Mouse (Mus musculus) layer of hippocampus, postnatal 10 days (tissue): ENCODE results near the gene Prss16. TPM values are rescaled to one million over a fixed set of nuclear protein-coding genes. Genes with fewer than 3 reads are reported as not detected.

Experiments
- DNase-seq, 2 experiments: peaks; one replicate each; pipeline ENCODE4 v3.0.0; 2021; ENCODE audit warnings: low spot score in 2 of 2
- long read RNA-seq: library from polyadenylated mRNA; stranded (forward); transcript quantifications from one replicate; pipeline ENCODE4 v2.0.0, GENCODE M21; 2023
- total RNA-seq, 2 experiments: library from RNA; stranded (reverse); gene quantifications; 2 replicates each; pipeline ENCODE4 v1.2.3; 2021

The Prss16 gene
- total RNA-seq: not detected
- long read RNA-seq: 0 reads

DNA sequence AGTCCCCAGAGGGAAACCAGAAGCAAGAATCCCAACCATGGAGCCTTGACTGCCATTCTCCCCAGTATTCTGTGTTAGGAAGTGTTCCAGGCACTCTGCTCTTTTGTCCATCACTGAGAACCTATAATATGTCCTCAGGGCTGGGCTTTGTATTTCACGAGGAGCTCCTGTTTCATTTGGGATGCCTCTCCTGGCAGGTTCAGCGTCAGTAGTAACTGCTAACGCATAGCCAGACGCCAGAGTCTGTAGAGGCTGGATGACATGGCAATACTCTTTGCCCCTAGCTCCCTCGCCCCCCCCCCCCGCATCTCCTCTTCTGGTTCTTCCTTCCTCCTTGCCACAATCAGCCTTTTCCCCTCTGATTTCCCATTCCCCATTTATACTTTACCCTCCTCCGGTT lies at the start of gene Prss16:
Gene Prss16 (minus strand): TSS at position 101 of the 400 bp plus-strand sequence.
- DNase-seq: no peak

DNA sequence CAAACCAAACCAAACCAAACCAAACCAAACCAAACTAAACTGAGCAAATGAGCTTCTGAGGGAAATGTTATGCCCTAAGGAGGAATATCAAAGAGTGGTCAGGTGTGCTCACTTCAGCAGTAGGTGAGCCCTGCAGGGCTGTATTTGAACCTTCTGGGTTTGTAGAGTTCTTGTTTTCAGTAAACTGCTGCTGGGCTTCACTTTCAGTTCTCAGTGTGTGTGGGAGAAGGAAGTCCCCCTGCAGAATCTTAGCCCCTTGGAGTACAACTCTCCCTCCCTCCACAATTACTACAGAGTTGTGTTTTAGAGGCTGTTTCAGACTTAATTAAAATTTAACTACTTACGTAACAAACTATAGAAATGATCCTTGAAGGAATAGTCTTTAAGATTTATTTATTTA lies 44.2 kb upstream of the Prss16 start:
- DNase-seq: no peak

DNA sequence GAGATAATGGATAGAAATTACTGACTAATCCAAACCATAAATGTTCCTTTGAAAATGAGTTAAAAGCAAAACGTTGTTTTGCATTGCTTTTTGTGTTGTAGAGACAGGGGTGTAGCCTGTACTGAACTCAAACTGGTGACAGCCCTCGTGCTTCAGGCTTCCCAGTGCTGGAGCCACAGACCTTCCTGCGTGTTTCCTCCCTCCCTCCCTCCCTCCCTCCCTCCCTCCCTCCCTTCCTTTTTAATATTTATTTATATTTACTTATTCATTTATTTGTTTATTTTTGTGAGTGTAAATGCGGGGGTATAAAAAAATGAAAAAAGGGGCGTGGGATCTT lies 41.9 kb upstream of the Prss16 start:
- DNase-seq: no peak

DNA sequence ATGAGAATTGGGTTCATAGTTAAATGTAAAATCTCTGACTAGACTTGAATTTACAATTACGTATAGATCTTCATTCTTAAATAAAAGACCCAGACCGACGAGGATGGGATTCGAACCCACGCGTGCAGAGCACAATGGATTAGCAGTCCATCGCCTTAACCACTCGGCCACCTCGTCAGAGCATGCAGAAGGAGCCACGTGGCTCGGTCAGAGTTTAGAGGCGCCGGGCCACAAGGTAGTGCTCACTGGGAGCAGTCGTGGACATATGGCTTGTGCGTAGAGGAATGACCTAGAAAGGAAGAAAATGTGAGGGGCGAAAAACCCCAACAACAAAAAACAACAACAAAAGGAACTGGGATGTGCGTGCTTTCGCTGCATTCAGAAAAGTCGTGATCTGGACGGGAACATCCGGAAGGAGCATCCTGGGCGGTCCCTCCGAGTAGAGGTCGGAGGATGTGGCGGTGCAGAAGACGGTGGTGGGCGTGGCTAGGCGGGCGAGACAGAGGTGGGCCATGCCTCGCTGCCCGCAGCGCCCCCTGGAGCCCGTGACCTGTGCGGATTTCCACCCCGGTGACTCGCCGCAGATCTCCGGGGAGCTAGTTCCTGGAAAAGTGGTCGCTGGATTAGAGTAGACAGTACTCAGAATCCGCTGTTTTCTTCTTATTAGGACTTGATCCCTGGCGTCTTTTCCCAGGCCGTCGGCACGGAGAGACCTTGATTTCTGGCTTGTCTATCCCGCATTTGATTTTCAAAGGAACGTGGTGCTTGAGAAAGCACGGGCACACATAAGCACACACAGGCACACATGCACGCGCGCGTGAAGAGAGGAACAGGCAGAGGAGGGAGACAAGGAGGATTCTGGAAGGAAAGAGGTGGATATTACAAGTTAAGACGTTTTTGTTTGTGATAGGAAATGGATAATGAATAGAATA lies 41.3 kb upstream of the Prss16 start:
- peak; percentile 86 to 91 for DNase-seq

DNA sequence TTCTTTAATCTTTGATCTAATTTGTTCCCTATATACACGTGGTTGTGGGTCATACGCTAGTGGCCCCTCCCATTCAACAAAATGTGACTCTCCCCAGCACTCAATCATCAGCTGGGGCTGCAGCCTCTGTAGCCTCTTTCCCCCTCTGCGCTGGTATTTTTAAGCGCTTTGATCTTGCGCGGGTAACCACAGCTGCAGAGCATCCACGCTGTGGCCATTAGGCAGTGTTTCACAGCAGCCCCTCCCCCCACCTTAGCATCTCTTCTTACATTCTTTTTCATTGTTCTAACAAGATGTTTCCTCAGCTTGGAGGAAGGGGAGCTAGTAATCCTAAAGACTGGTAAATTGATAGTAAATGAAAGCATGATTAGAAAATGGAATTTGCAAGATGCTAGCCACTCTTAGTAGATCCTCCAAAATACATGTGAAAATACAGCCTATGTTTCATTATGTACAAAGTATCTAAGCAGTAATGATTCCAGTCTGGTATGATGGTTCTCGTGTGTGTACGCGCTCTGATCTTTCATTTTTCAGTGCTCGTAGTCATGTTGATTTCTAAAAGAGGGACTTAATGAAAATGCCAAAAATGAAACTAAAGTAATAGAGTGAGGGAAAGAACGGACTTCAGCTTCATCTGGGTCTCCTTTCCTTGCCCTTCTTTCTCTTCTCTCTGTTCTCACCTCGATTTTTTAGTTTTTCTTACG lies 40.3 kb upstream of the Prss16 start:
- DNase-seq: peak; percentile 20 to 40

DNA sequence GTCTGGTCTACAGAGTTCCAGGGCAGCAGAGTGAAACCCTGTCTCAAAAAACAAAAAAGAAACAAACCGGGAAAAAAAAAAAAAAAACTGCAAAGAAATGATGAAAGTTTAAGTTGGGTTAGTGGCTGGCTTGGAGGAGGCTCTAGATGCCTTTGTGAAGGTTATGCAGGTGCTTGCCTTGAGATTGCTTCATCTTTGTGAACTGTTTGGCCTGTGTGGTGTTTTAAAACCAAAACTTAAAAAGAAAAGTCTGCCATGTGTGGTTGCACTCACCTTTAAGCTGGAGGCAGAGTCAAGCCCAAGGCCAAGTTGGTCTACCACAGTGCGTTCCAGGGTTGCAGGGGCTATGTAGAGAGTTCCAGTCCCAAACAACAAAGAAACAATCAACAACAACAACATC lies 39.5 kb upstream of the Prss16 start:
- DNase-seq: no peak

DNA sequence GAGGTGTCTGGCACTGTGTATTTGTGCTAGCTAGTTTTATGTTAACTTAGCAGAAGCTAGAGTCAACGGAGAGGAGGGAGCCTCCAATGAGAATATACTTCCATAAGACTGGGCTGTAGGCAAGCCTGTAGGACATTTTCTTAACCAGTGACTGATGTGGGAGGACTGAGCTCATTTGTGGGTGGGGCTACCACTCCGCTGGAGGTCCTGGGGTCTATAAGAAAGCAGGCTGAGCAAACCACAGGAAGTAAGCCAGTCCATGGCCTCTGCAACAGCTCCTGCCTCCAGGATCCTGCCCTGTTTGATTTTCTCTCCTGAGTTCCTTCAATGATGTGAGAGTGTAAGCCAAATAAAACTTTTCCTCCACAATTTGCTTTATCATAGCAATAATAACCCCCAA lies 35.8 kb upstream of the Prss16 start:
- no peak for DNase-seq

DNA sequence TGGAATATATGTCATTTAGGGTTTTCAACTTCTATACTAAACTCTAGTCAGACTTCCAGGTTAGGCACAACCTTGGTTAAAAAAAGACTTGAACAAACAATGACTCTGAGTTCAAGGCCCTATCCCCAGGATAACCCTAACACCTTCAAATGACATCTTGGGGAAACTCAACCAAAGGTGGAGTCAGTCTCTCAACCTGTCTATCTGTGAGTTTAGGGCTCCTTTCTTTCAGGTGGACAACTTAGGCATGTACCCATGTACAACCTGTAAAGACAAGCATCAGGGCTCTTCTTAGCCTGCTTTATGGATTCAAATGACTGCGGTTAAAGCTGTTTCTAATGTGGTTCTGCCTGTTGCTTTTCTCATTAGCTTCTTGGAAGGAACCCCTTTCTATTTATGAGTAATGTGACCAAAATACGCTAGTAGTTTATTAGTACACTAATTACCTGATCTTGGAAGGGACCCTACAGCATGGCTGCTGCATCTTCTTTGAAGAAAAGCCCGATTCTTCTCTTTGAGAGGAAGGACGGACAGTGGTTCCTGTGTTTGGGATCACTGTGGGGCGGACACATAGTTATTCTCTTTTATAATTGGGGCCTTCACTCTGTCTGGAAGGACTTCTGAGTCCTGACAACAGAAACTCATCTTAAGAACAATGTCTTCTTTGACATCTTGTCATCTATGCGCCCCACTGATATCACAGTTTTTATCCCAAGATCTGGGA lies 35.1 kb upstream of the Prss16 start:
- DNase-seq: no peak

DNA sequence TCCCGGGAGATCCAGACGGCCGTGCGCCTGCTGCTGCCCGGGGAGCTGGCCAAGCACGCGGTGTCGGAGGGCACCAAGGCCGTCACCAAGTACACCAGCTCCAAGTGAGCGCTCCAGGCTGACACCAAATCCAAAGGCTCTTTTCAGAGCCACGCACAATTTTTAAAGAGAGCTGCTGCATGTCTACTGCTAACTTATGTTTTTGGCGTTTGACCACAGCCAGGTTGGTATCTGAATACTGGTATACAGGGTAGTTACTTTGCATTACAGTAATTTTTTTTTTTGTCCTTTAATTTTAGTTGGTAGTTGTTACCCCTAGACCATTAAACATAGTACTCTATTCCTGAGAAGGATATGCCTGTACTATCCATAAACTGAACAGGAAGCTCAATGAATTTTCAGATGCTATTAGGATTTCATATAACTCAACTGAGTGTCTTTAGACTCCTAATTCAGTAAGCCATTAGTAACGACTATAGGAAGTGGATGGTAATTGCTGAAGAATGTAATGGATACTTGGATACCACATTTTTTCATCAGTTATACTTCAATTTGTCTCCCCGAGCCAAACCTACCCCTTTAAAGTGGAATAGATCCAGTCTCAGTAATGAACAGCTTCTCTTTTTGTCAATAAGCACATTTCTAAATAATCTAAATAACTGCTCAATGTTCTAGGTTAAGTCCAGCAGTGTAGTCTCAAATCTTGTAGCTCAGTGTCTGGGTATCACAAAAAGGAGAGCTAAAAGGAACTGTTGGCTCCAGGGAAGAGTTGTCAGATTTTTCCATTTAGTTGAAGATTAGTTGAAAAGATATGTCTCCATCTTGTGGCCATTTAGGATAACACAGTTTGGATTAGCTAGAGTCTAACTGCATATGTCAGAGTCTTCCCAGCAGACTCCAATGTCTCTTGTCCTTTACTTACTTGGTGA lies 34.2 kb upstream of the Prss16 start:
- no peak for DNase-seq

DNA sequence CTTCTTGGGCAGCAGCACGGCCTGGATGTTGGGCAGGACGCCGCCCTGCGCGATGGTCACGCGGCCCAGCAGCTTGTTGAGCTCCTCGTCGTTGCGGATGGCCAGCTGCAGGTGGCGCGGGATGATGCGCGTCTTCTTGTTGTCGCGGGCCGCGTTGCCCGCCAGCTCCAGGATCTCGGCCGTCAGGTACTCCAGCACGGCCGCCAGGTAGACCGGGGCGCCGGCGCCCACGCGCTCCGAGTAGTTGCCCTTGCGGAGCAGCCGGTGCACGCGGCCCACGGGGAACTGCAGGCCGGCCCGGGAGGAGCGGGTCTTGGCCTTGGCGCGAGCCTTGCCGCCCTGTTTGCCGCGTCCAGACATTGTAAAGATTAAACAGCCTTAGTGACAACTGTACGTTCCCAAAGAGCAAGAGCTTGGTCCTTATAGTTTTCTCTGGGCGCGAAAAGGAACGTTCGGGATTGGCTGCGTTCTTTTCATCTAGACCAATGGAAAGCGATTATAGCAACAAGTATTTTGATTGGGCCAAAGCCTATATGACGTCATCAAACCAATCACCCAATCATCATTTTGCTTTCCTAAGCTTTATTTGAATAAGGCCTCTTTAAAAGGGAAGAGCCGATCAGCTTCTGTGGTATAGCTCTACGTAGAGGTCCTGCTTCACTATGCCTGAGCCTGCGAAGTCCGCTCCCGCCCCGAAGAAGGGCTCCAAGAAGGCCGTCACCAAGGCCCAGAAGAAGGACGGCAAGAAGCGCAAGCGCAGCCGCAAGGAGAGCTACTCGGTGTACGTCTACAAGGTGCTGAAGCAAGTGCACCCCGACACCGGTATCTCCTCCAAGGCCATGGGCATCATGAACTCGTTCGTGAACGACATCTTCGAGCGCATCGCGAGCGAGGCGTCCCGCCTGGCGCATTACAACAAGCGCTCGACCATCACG lies 33.3 kb upstream of the Prss16 start, which contains the start of the genes Hist1h2ag and Hist1h2bj:
Gene Hist1h2ag (minus strand): TSS at position 377 of the 935 bp plus-strand sequence.
Gene Hist1h2bj (plus strand): TSS at position 647 of the 935 bp plus-strand sequence.
- DNase-seq: peak; percentile 82 to 84

DNA sequence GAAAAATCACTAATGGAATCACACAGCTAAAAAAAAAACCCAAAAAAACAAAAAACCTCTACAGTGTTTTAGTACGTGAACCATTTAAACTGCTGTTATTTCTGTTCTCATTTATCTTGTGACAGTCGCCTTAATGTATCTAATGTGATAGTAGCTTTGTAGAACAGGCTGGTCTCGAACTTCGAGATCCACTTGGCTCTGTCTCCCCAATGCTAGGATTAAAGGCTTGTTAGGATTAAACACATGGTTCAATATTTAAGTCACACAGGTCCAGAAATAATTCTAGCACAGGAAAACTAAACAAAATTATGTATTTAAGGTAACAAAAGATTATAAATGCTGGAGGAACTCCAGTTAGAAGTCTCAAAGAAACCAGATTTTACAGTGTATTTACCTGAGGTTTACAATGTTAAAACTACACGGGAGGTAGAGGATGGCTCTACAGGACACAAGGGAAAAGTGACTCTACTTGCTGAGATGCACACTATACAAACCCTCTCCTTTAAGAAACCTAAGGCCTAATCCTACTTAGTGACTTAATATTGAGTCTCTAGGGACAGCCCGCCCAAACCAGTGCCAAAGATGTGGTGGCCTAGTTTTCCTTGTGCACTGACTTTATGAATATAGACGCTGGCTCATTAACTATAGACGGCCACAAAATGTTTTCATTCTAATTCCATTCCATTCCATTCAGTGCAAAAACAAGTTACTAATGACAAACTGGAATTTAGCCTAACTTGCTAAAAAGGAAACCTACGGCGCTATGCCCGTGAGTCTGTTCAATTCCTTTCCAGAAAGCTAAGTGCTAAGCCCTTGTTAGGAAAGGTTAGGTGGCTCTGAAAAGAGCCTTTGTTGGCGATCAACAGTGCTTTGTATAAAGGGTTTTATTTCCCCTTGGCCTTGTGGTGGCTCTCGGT lies 32.4 kb upstream of the Prss16 start:
- no peak for DNase-seq

DNA sequence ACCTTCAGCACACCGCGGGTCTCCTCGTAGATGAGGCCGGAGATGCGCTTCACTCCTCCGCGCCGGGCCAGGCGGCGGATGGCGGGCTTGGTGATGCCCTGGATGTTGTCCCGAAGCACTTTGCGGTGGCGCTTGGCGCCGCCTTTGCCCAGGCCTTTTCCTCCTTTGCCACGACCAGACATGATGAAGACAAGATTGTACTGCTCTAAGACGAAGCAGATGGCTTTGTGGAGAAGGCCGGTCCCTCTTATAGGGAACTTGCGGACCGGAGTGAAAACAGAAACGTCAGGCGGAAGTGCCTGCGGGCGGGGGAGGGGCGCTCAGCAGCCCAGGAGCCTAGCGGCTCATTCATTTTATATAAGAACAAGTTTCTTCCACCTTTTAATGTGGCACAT lies 31.6 kb upstream of the Prss16 start, which contains the start of gene Hist1h4i:
Gene Hist1h4i (minus strand): TSS at position 221 of the 395 bp plus-strand sequence.
- peak; percentile 95 to 97 for DNase-seq

DNA sequence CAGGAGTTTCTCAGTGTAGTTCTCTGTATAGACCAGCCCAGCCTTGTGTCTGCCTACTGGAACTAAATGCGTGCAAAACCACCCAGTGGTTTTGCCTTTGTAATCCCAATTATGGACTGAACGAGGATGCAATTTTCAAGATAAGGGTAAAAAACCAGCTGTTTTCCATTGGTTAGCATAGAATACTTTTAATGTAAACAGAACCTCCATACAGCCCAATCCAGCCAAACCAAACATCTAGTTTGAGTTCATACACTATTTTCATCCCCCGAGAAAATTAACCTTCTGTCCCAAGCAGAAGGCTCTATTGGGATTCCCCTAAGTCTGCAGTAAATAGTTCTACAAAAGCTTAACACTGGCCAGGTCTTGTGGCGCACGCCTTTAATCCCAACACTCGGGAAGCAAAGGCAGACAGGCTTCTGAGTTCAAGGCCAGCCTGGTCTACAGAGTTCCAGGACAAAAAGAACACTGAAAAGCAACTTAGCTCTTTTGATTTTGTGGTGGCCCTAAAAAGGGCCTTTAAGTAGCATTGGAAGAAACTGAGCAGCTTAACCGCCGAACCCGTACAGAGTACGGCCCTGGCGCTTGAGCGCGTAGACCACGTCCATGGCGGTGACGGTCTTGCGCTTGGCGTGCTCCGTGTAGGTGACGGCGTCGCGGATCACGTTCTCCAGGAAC lies 31.1 kb upstream of the Prss16 start:
- DNase-seq: no peak

DNA sequence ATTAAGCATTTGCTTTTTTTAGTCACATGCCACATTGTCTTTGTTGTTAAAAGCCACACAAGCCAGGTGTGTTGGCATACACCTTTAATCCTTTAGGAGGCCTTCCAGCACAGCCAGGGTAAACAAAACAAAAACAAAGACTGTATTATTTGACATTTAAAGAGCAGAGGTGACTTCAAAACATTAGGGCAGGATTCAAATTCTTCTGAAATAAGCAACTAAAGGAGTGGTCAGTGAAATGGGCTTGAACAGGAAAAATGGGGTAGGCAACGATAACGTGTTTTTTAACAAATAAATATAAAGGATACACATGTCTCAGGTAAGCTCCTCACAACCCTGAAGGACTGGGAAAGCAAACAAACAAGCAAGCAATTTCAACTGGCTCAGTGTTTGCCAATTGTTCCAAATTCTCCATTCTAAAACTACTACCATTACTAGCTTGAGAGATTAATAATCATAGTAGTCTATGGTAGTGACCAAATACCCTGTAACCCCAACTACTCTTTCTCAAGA lies 30.5 kb upstream of the Prss16 start:
- DNase-seq: no peak

DNA sequence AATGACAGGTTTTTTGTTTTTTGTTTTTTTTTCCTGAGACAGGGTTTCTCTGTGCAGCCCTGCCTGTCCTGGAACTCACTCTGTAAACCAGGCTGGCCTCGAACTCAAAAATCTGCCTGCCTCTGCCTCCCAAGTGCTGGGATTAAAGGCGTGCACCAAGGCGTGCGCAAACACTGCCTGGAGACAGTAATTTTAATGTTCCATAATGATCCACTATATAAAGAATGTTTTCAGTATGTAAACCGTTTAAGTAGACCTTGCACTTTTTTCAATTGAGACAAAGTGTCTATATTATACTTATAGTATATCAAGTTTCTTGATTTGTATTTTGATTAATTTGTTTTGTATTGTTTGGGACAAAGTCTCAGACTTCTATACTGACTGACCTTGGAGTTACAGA lies 29.8 kb upstream of the Prss16 start:
- no peak for DNase-seq

DNA sequence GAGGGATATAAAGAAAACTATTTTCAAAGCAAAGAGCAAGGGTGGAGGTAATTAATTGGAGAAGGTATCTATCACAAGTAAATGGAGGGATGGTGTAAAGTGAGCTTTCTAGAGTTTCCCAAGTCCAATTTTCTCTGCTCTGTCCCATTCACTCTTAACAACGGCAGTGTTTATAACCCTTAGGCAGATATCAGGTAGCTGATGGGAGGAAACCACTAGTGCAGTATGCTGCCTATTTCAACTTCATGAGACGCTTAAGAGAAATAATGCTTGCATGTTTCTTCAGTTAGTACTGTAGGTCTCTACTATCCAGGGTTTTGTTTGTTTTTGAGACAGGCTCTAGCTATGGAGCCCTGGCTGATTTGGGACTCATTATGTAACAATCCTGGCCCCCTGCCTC lies 27.9 kb upstream of the Prss16 start:
- DNase-seq: no peak

DNA sequence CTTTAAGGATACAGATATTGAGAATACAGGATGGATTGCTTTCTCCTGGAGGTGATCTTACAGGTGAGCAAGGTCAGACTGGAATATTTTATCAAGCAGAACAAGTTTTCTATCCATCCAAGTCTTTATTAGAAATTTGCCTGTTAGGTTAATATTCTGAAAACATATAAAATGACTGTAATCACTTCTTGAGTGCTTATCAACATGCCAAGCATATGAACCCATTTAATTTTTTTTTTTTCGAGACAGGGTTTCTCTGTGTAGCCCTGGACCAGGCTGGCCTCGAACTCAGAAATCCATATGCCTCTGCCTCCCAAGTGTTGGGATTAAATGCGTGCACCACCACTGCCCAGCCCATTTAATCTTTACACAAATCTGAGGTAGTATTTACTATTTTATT lies 27.4 kb upstream of the Prss16 start:
- DNase-seq: no peak
